16 mouse cellular contexts compared by ENCODE assay signal in the genomic region with DNA sequence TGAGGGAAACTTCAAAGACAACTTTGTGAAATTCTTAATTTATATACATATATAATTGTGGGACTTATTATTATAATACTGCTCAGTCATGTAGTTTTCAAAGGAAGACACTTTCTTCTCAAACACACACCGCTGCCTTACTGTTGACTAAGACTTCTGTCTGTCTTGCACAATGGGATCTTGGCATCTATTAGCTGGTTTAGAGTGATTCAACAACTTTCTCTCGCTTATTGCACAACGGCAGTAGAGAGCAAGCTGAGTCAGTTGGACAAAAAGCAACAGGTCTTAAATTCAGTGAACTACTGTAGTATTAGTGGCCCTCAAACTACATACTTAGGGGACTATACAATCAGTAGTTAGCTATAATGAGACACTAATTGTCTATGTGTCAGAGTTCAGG. TPM values are rescaled to one million over a fixed set of nuclear protein-coding genes. Genes with fewer than 3 reads are reported as not detected.
DNase-seq lines count a peak whose midpoint lies in the region; ATAC-seq and TF ChIP-seq lines count a peak whose summit lies in the region.
"Had no signal": no experiment of that assay in that cellular context is flagged by ENCODE, and none has a peak within 500 bp of the region (broad histone marks: within the 10 kb centered on the region; RNA-seq: fewer than 3 reads in every experiment).

No protein-coding gene starts in this region.

- no peak for TF ChIP-seq CTCF in lung, postnatal 0 days (IDR thresholded peaks at IDR 0.05)

- 44% methylated on average over 3 of the region's 3 CpGs for WGBS in lung, postnatal 0 days
- 86% methylated on average over 3 of the region's 3 CpGs for WGBS in forebrain, embryonic 11.5 days

- peak; percentile 87 for ATAC-seq in lung, postnatal 0 days
- ATAC-seq in forebrain, embryonic 11.5 days (replicated peaks; ENCODE audit: low FRiP score) = no peak
- ATAC-seq: forebrain, embryonic 14.5 days; hindbrain, postnatal 0 days had no signal

- H3K27ac ChIP-seq in lung, postnatal 0 days (ENCODE audit: low read length) = no peak overlapping the region
- H3K27ac ChIP-seq in forebrain, embryonic 11.5 days (ENCODE audit: low read depth, low read length) = no peak overlapping the region
- H3K27ac ChIP-seq: heart, embryonic 10.5 days; hindbrain, postnatal 0 days; kidney, embryonic 15.5 days; limb, embryonic 13.5 days; neural tube, embryonic 15.5 days had no signal

- TF ChIP-seq EP300 in lung, postnatal 0 days (IDR thresholded peaks at IDR 0.05) = peak; percentile 54

- no peak overlapping the region for H3K9ac ChIP-seq in lung, postnatal 0 days (replicated peaks; ENCODE audit: low read depth)
- H3K9ac ChIP-seq in forebrain, embryonic 11.5 days (ENCODE audit: low read length) = no peak overlapping the region
- H3K9ac ChIP-seq: kidney, embryonic 15.5 days; limb, embryonic 13.5 days; neural tube, embryonic 15.5 days had no signal

- H3K36me3 ChIP-seq in lung, postnatal 0 days (ENCODE audit: insufficient read depth, low read length) = no peaks in the 10 kb centered on the region
- H3K36me3 ChIP-seq in forebrain, embryonic 11.5 days (ENCODE audit: control insufficient read depth, insufficient read depth, low read length) = no peaks in the 10 kb centered on the region
- H3K36me3 ChIP-seq: heart, embryonic 10.5 days; kidney, embryonic 15.5 days; limb, embryonic 13.5 days; neural tube, embryonic 15.5 days had no signal

- DNase-seq in adrenal gland, adult 2 months = peak; percentile 63
- DNase-seq in adrenal gland, postnatal 4 days (ENCODE audit: low spot score in 2 of 2) = no peak
- peak; percentile 36 to 74 for DNase-seq in lung, adult 18-20 months
- DNase-seq in lung, postnatal 4 days = no peak
- DNase-seq in lung, postnatal 0 days (ENCODE audit: low spot score) = peak; percentile 94
- no peak for DNase-seq in forebrain, embryonic 11.5 days (ENCODE audit: low spot score)
- DNase-seq in frontal cortex, postnatal 36 days (ENCODE audit: low spot score in 2 of 2) = no peak
- DNase-seq in frontal cortex, postnatal 14 days (ENCODE audit: low spot score in 2 of 2) = no peak
- DNase-seq: midbrain, embryonic 14.5 days; right cerebral cortex, postnatal 14 days had no signal

- H3K9me3 ChIP-seq in lung, postnatal 0 days (ENCODE audit: low read length) = no peaks in the 10 kb centered on the region
- no peaks in the 10 kb centered on the region for H3K9me3 ChIP-seq in forebrain, embryonic 11.5 days (ENCODE audit: control insufficient read depth, low read length)
- H3K9me3 ChIP-seq: heart, embryonic 10.5 days; kidney, embryonic 15.5 days; limb, embryonic 13.5 days; neural tube, embryonic 15.5 days had no signal

- no peaks in the 10 kb centered on the region for H3K27me3 ChIP-seq in lung, postnatal 0 days (replicated peaks; ENCODE audit: insufficient read depth, low read length)
- no peaks in the 10 kb centered on the region for H3K27me3 ChIP-seq in forebrain, embryonic 11.5 days (ENCODE audit: control insufficient read depth, insufficient read depth, low read length)
- H3K27me3 ChIP-seq: kidney, embryonic 15.5 days; limb, embryonic 13.5 days; neural tube, embryonic 15.5 days had no signal

- no peaks in the 10 kb centered on the region for H3K4me1 ChIP-seq in lung, postnatal 0 days (ENCODE audit: insufficient read depth, low read depth, low read length)
- H3K4me1 ChIP-seq in forebrain, embryonic 11.5 days (replicated peaks; ENCODE audit: control insufficient read depth, insufficient read depth, low read length) = no peaks in the 10 kb centered on the region
- H3K4me1 ChIP-seq: heart, embryonic 10.5 days; kidney, embryonic 15.5 days; neural tube, embryonic 15.5 days had no signal

- H3K4me3 ChIP-seq in lung, postnatal 0 days (ENCODE audit: low read depth, low read length) = no peak overlapping the region
- no peak overlapping the region for H3K4me3 ChIP-seq in forebrain, embryonic 11.5 days (ENCODE audit: low read depth, low read length)
- H3K4me3 ChIP-seq: heart, embryonic 10.5 days; kidney, embryonic 15.5 days; limb, embryonic 13.5 days; neural tube, embryonic 15.5 days had no signal

- no peak overlapping the region for H3K4me2 ChIP-seq in lung, postnatal 0 days (replicated peaks; ENCODE audit: low read depth, low read length)
- H3K4me2 ChIP-seq in forebrain, embryonic 11.5 days (ENCODE audit: low read depth, low read length, severe bottlenecking) = no peak overlapping the region
- H3K4me2 ChIP-seq: kidney, embryonic 15.5 days; limb, embryonic 13.5 days; neural tube, embryonic 15.5 days had no signal

RNA-seq across cellular contexts. Expression of a gene that starts 25.0 kb away (rescaled TPM):
- total RNA-seq in adrenal gland, adult 2 months (2021) = 1,000 to 10,000 TPM; 1,107 to 1,115 TPM
- polyA plus RNA-seq in adrenal gland, adult 2 months (2012; rRNA removed) = 828 and 985 TPM in 2 replicates
- 100 to 1,000 TPM; 885 to 908 TPM for total RNA-seq in adrenal gland, postnatal 4 days (2021)
- 1,838 and 1,903 TPM in 2 replicates for polyA plus RNA-seq in lung, postnatal 0 days (2015; fragmentation: Nextera tagmentation; extraction: Ambion mirVana)
- 270 and 292 TPM in 2 replicates for polyA plus RNA-seq in forebrain, embryonic 11.5 days (2014; fragmentation: Nextera tagmentation; extraction: Ambion mirVana)

Comparison
In these comparisons a context has a peak if more than half of its experiments do, and no peak if none do; other contexts are left out.
1. DNase-seq: peak in adrenal gland, adult 2 months (single experiment), lung, adult 18-20 months (2 of 2) and lung, postnatal 0 days (single experiment); none in adrenal gland, postnatal 4 days (0 of 2), lung, postnatal 4 days (0 of 2), forebrain, embryonic 11.5 days (single experiment), frontal cortex, postnatal 36 days (0 of 2) and frontal cortex, postnatal 14 days (0 of 2).